Mouse (Mus musculus) bone marrow, adult 2 months (tissue): ENCODE data around the gene Gm42421.

ENCODE experiments used
- CTCF ChIP-seq: fragments of 200-500 bp; IDR thresholded peaks from 2 replicates; pipeline ENCODE4 v1.5.1; 2011; ENCODE audit warnings: low read length, control low read depth; ENCODE audit not compliant: control insufficient read depth, insufficient read depth
- POLR2A ChIP-seq: fragments of 200-500 bp; IDR thresholded peaks from 2 replicates; pipeline ENCODE4 v1.6.1; 2011; ENCODE audit warnings: low read depth, mild to moderate bottlenecking, control low read depth, low read length, borderline replicate concordance; ENCODE audit not compliant: control insufficient read depth

DNA sequence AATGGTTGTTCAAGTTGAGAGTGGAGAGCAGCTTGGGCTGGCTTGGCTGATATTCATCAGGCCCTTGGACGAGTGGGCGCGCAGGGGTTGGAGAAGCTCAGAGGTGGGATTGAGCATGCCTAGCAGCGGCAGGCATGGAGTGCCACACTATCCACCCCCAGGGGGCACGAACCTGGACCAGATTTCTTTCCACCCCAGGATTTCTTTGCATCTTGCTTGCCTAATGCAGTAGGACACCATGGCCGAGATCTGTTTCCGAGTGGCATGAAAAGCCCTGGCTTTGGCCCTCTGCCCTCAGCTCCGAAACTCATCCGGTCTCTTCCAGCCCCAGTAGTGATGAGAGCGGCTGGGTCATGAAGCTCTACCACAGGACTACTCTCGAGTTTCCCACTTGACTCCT, 5.4 kb downstream of the Gm42421 start:
- TF ChIP-seq CTCF (no peak), POLR2A (no peak)
